Mouse (Mus musculus) heart, adult 2 months (tissue): Measurements from ENCODE around the gene Tnfaip8l1. TPM values are rescaled to one million over a fixed set of nuclear protein-coding genes. Genes with fewer than 3 reads are reported as not detected.

Source experiments
- DNase-seq, 2 experiments: peaks; one replicate each; pipeline ENCODE4 v3.0.0; 2021
- H3K27ac ChIP-seq: fragments of 200-600 bp; 2 replicates; pipeline ENCODE4 v1.8.1; 2022
- H3K27me3 ChIP-seq: fragments of 200-500 bp; 2 replicates; pipeline ENCODE4 v1.6.1; 2012; ENCODE audit warnings: mild to moderate bottlenecking, low read length, inconsistent platforms, mixed read lengths; ENCODE audit not compliant: control insufficient read depth, insufficient read depth
- H3K36me3 ChIP-seq: fragments of 200-500 bp; 2 replicates; pipeline ENCODE4 v1.6.1; 2012; ENCODE audit warnings: low read length, inconsistent platforms; ENCODE audit not compliant: control insufficient read depth, insufficient read depth
- H3K4me1 ChIP-seq: fragments of 200-500 bp; 2 replicates; pipeline ENCODE4 v1.6.1; 2011; ENCODE audit warnings: low read length; ENCODE audit not compliant: control insufficient read depth, insufficient read depth
- H3K4me3 ChIP-seq: fragments of 200-600 bp; 2 replicates; pipeline ENCODE4 v1.8.1; 2022
- H3K79me2 ChIP-seq: fragments of 200-500 bp; replicated peaks from 2 replicates; pipeline ENCODE4 v1.6.1; 2012; ENCODE audit warnings: mild to moderate bottlenecking, inconsistent platforms, low read length, moderate library complexity, mixed read lengths; ENCODE audit not compliant: control insufficient read depth, insufficient read depth
- H3K9ac ChIP-seq: fragments of 200-500 bp; 2 replicates; pipeline ENCODE4 v1.6.1; 2012; ENCODE audit warnings: low read depth, mild to moderate bottlenecking, control low read depth, inconsistent platforms, low read length, mixed read lengths
- CTCF ChIP-seq: fragments of 200-600 bp; IDR thresholded peaks from 2 replicates; pipeline ENCODE4 v1.8.1; 2022; ENCODE audit warnings: antibody characterized with exemption, mild to moderate bottlenecking, moderate library complexity
- EP300 ChIP-seq: fragments of 200-500 bp; IDR thresholded peaks from 2 replicates; pipeline ENCODE4 v1.6.1; 2011; ENCODE audit warnings: low read depth, low read length, control low read depth; ENCODE audit not compliant: insufficient read depth
- POLR2A ChIP-seq: fragments of 200-500 bp; IDR thresholded peaks from 2 replicates; pipeline ENCODE4 v1.6.1; 2011; ENCODE audit warnings: mild to moderate bottlenecking, low read depth, low read length, control low read depth; ENCODE audit not compliant: insufficient read depth
- WGBS: fragments of 180-500 bp; shearing (Covaris S2); methylation state at CpG from one replicate; pipeline ENCODE4 v1.1.7; 2018; 5-methylcytosine and 5-hydroxymethylcytosine counted together
- intact Hi-C: fragments of 180-260 bp; cut with DNase I; formaldehyde crosslinking; loops from one replicate; pipeline ENCODE4 v1.15.1; 2025
- microRNA-seq, 2 experiments: library from miRNA; unstranded; fragments of <30 nt; microRNA quantifications; one replicate each; pipeline ENCODE4 v1.2.0; 2021
- polyA plus RNA-seq: library from polyadenylated mRNA; depleted of rRNA; stranded (reverse); fragments of >200 nt; gene quantifications from 2 replicates; pipeline ENCODE4 v1.2.3, GENCODE M21; 2012; rRNA removed
- total RNA-seq, 2 experiments: library from RNA; stranded (reverse); gene quantifications; 2 replicates each; pipeline ENCODE4 v1.2.3; 2021

The Tnfaip8l1 gene
- total and polyA plus RNA-seq, 3 experiments, result 1.1 to 3.6 (median 1.7) TPM

- TF ChIP-seq CTCF (no peak), EP300 (no peak), POLR2A (no peak)
- no peak for DNase-seq
- intact Hi-C loops, result no loop called here
- H3K27me3 ChIP-seq, result no peaks in the 10 kb centered on the region
- H3K9ac ChIP-seq, result no peak overlapping the region
- peaks cover 14% of the 10 kb centered on the region for H3K4me1 ChIP-seq
- H3K27ac ChIP-seq, result no peak overlapping the region
- H3K79me2 ChIP-seq, result peaks cover 3% of the 10 kb centered on the region
- no peaks in the 10 kb centered on the region for H3K36me3 ChIP-seq
- no peak overlapping the region for H3K4me3 ChIP-seq
- 91% methylated on average over 1 of the region's 1 CpGs for WGBS
These were observed 52.0 kb downstream of the Tnfaip8l1 start for GRCm38 (mm10) chr17:56214229-56214628.

GRCm38 (mm10) chr17:56217670-56218069 is 55.4 kb downstream of the Tnfaip8l1 start:
- peak overlapping the region; percentile 96 for H3K9ac ChIP-seq
- peaks cover 9% of the 10 kb centered on the region for H3K4me1 ChIP-seq
- intact Hi-C loops, result loop anchor here (2.0 kb wide), 1 partner anchor 37 kb away; no protein-coding TSS in a partner anchor
- H3K4me3 ChIP-seq, result peak overlapping the region; percentile 71
- H3K27me3 ChIP-seq, result no peaks in the 10 kb centered on the region
- no peaks in the 10 kb centered on the region for H3K36me3 ChIP-seq
- DNase-seq, result peak in 1 of 2 experiments; percentile 27
- H3K27ac ChIP-seq, result peak overlapping the region; percentile 95; the same call in 1 of the 2 replicates
- WGBS, result 55% methylated on average over 13 of the region's 13 CpGs
- H3K79me2 ChIP-seq, result peaks cover 3% of the 10 kb centered on the region
- no peak for TF ChIP-seq CTCF
- no peak for TF ChIP-seq POLR2A
- no peak for TF ChIP-seq EP300

GRCm38 (mm10) chr17:56218377-56219191 is 56.3 kb downstream of the Tnfaip8l1 start, which contains the start of gene Dpp9:
TSS of gene Dpp9 (minus strand) at chr17:56218905.
- peak within 1 kb of the TSS; percentile 95 for H3K27ac ChIP-seq
- DNase-seq, result peak; percentile 89 to 93
- H3K27me3 ChIP-seq, result no peaks in the 10 kb centered on the region
- intact Hi-C loops, result loop anchor here (2.0 kb wide), 1 partner anchor 36 kb away; no protein-coding TSS in a partner anchor
- WGBS, result under 1% methylated on average over 77 of the region's 78 CpGs
- H3K4me1 ChIP-seq, result peaks cover 7% of the 10 kb centered on the region
- peak within 1 kb of the TSS; percentile 96 for H3K9ac ChIP-seq
- peak within 1 kb of the TSS; percentile 71 for H3K4me3 ChIP-seq
- TF ChIP-seq CTCF (peak; percentile 58), EP300 (peak; percentile 83; the same call in 1 of the 2 replicates), POLR2A (peak; percentile 94)
- H3K36me3 ChIP-seq, result no peaks in the 10 kb centered on the region
- H3K79me2 ChIP-seq, result peaks cover 3% of the 10 kb centered on the region

GRCm38 (mm10) chr17:56219251-56219650 is 57.0 kb downstream of the Tnfaip8l1 start:
- peaks cover 7% of the 10 kb centered on the region for H3K4me1 ChIP-seq
- WGBS, result 18% methylated on average over 12 of the region's 12 CpGs
- H3K36me3 ChIP-seq, result no peaks in the 10 kb centered on the region
- peak overlapping the region; percentile 63 for H3K9ac ChIP-seq
- H3K4me3 ChIP-seq, result peak overlapping the region; percentile 71
- H3K27me3 ChIP-seq, result no peaks in the 10 kb centered on the region
- peak in 1 of 2 experiments; percentile 44 for DNase-seq
- peak overlapping the region; percentile 95 for H3K27ac ChIP-seq
- peaks cover 3% of the 10 kb centered on the region for H3K79me2 ChIP-seq
- intact Hi-C loops, result loop anchor here (2.0 kb wide), 1 partner anchor 36 kb away; no protein-coding TSS in a partner anchor
- TF ChIP-seq CTCF (no peak), EP300 (no peak), POLR2A (no peak)

- DNase-seq, result peak; percentile 77 to 85
- Histone ChIP-seq H3K4me1 (peaks cover 7% of the 10 kb centered on the region), H3K9ac (no peak overlapping the region), H3K27me3 (no peaks in the 10 kb centered on the region), H3K36me3 (no peaks in the 10 kb centered on the region), H3K27ac (peak overlapping the region; percentile 95), H3K4me3 (peak overlapping the region; percentile 71; the same call in 1 of the 2 replicates), H3K79me2 (peaks cover 3% of the 10 kb centered on the region)
- 0 out of 2 replicates have a peak, but pooled peaks have one; percentile 41 for TF ChIP-seq EP300
- no peak for TF ChIP-seq CTCF
- peak; percentile 36; the same call in 1 of the 2 replicates for TF ChIP-seq POLR2A
- 12% methylated on average over 3 of the region's 3 CpGs for WGBS
- intact Hi-C loops, result loop anchor here (2.0 kb wide), 1 partner anchor 35 kb away; no protein-coding TSS in a partner anchor
These were observed 57.5 kb downstream of the Tnfaip8l1 start for GRCm38 (mm10) chr17:56219805-56220204.

Small RNA genes lying within 50 kb of the gene (microRNA-seq; reads per million reads assigned to microRNA genes)
- gene Gm44397, result 0 reads per million in 2 experiments

Other genes starting within 250 kb of the Tnfaip8l1 start
- 1 to 10 TPM; 2.5 to 3.9 TPM for gene Zfp119b, start 213.0 kb upstream of the Tnfaip8l1 start, total RNA-seq
- 0.49 and 1.2 TPM in 2 replicates for gene Zfp119b, start 213.0 kb upstream of the Tnfaip8l1 start, polyA plus RNA-seq
- gene Ebi3, start 209.8 kb upstream of the Tnfaip8l1 start, total RNA-seq, result under 1 TPM; 0.34 to 0.91 TPM
- 1.3 and 4.1 TPM in 2 replicates for gene Ebi3, start 209.8 kb upstream of the Tnfaip8l1 start, polyA plus RNA-seq
- gene Yju2, start 203.4 kb upstream of the Tnfaip8l1 start, total RNA-seq, result 1 to 10 TPM; 8.3 to 9.2 TPM
- gene Yju2, start 203.4 kb upstream of the Tnfaip8l1 start, polyA plus RNA-seq, result 3.7 and 4.2 TPM in 2 replicates
- gene Shd, start 192.0 kb upstream of the Tnfaip8l1 start, total RNA-seq, result under 1 TPM; 0.63 to 0.64 TPM
- gene Shd, start 192.0 kb upstream of the Tnfaip8l1 start, polyA plus RNA-seq, result 1.9 TPM in 2 replicates
- gene Fsd1, start 176.0 kb upstream of the Tnfaip8l1 start, total RNA-seq, result under 1 TPM; 0.50 to 0.61 TPM
- gene Fsd1, start 176.0 kb upstream of the Tnfaip8l1 start, polyA plus RNA-seq, result 0.35 and 0.76 TPM in 2 replicates
- gene Stap2, start 156.9 kb upstream of the Tnfaip8l1 start, total RNA-seq, result 10 to 100 TPM; 12.2 to 14.8 TPM
- gene Stap2, start 156.9 kb upstream of the Tnfaip8l1 start, polyA plus RNA-seq, result 28.6 and 30.6 TPM in 2 replicates
- gene Mpnd, start 156.8 kb upstream of the Tnfaip8l1 start, total RNA-seq, result 10 to 100 TPM; 63.1 to 78.9 TPM
- 68.0 and 75.8 TPM in 2 replicates for gene Mpnd, start 156.8 kb upstream of the Tnfaip8l1 start, polyA plus RNA-seq
- 10 to 100 TPM; 13.6 to 14.3 TPM for gene Sh3gl1, start 125.8 kb upstream of the Tnfaip8l1 start, total RNA-seq
- gene Sh3gl1, start 125.8 kb upstream of the Tnfaip8l1 start, polyA plus RNA-seq, result 26.4 and 27.4 TPM in 2 replicates
- 1 to 10 TPM in 1 of 2 experiments, under 1 TPM in 1; 0.99 to 1.3 TPM for gene Chaf1a, start 122.0 kb upstream of the Tnfaip8l1 start, total RNA-seq
- gene Chaf1a, start 122.0 kb upstream of the Tnfaip8l1 start, polyA plus RNA-seq, result 0.45 and 0.67 TPM in 2 replicates
- 10 to 100 TPM; 47.6 to 53.5 TPM for gene Ubxn6, start 87.4 kb upstream of the Tnfaip8l1 start, total RNA-seq
- gene Ubxn6, start 87.4 kb upstream of the Tnfaip8l1 start, polyA plus RNA-seq, result 64.4 and 79.3 TPM in 2 replicates
- 10 to 100 TPM; 32.5 to 35.0 TPM for gene Hdgfl2, start 82.8 kb upstream of the Tnfaip8l1 start, total RNA-seq
- gene Hdgfl2, start 82.8 kb upstream of the Tnfaip8l1 start, polyA plus RNA-seq, result 30.2 and 31.5 TPM in 2 replicates
- gene Plin4, start 52.7 kb upstream of the Tnfaip8l1 start, total RNA-seq, result 100 to 1,000 TPM; 151 to 170 TPM
- 114 and 167 TPM in 2 replicates for gene Plin4, start 52.7 kb upstream of the Tnfaip8l1 start, polyA plus RNA-seq
- gene Plin5, start 44.9 kb upstream of the Tnfaip8l1 start, total RNA-seq, result 100 to 1,000 TPM; 159 to 160 TPM
- gene Plin5, start 44.9 kb upstream of the Tnfaip8l1 start, polyA plus RNA-seq, result 112 and 170 TPM in 2 replicates
- gene Lrg1, start 40.5 kb upstream of the Tnfaip8l1 start, total RNA-seq, result 10 to 100 TPM; 57.0 to 74.6 TPM
- 38.2 and 77.7 TPM in 2 replicates for gene Lrg1, start 40.5 kb upstream of the Tnfaip8l1 start, polyA plus RNA-seq
- 10 to 100 TPM in 1 of 2 experiments, 1 to 10 TPM in 1; 8.9 to 12.6 TPM for gene Sema6b, start 22.1 kb upstream of the Tnfaip8l1 start, total RNA-seq
- 5.3 and 8.6 TPM in 2 replicates for gene Sema6b, start 22.1 kb upstream of the Tnfaip8l1 start, polyA plus RNA-seq
- gene Mydgf, start 21.4 kb downstream of the Tnfaip8l1 start, total RNA-seq, result 10 to 100 TPM; 25.4 to 28.3 TPM
- 26.0 and 29.1 TPM in 2 replicates for gene Mydgf, start 21.4 kb downstream of the Tnfaip8l1 start, polyA plus RNA-seq
- gene Dpp9, start 56.4 kb downstream of the Tnfaip8l1 start, total RNA-seq, result 10 to 100 TPM; 40.4 to 41.4 TPM
- gene Dpp9, start 56.4 kb downstream of the Tnfaip8l1 start, polyA plus RNA-seq, result 38.6 and 43.4 TPM in 2 replicates
- gene Fem1a, start 94.3 kb downstream of the Tnfaip8l1 start, total RNA-seq, result 100 to 1,000 TPM; 108 to 124 TPM
- 81.5 and 104 TPM in 2 replicates for gene Fem1a, start 94.3 kb downstream of the Tnfaip8l1 start, polyA plus RNA-seq
- gene Ticam1, start 114.3 kb downstream of the Tnfaip8l1 start, total RNA-seq, result 1 to 10 TPM; 8.0 TPM
- 16.8 and 18.0 TPM in 2 replicates for gene Ticam1, start 114.3 kb downstream of the Tnfaip8l1 start, polyA plus RNA-seq
- 100 to 1,000 TPM; 160 to 221 TPM for gene Plin3, start 130.4 kb downstream of the Tnfaip8l1 start, total RNA-seq
- 65.6 and 66.2 TPM in 2 replicates for gene Plin3, start 130.4 kb downstream of the Tnfaip8l1 start, polyA plus RNA-seq
- not detected for gene Arrdc5, start 137.8 kb downstream of the Tnfaip8l1 start, total RNA-seq
- gene Arrdc5, start 137.8 kb downstream of the Tnfaip8l1 start, polyA plus RNA-seq, result 0.32 TPM in 1 of 2 replicates, not detected in the other
- gene Uhrf1, start 140.8 kb downstream of the Tnfaip8l1 start, total RNA-seq, result 1 to 10 TPM; 2.0 to 2.4 TPM
- 0.85 and 1.2 TPM in 2 replicates for gene Uhrf1, start 140.8 kb downstream of the Tnfaip8l1 start, polyA plus RNA-seq
- 10 to 100 TPM; 26.2 to 36.1 TPM for gene Kdm4b, start 163.6 kb downstream of the Tnfaip8l1 start, total RNA-seq
- 23.0 and 29.7 TPM in 2 replicates for gene Kdm4b, start 163.6 kb downstream of the Tnfaip8l1 start, polyA plus RNA-seq